Mouse (Mus musculus) embryonic fibroblast, embryonic 13.5 days (primary cell): Measurements from ENCODE around the gene Smad3.

Experiments
- CTCF ChIP-seq: IDR thresholded peaks from 2 replicates; pipeline ENCODE4 v1.5.1; 2011; ENCODE audit warnings: mild to moderate bottlenecking, control low read depth, low read length, moderate library complexity, borderline replicate concordance; ENCODE audit not compliant: insufficient read depth
- POLR2A ChIP-seq: IDR thresholded peaks from 2 replicates; pipeline ENCODE4 v1.6.1; 2011; ENCODE audit warnings: low read depth, mild to moderate bottlenecking, control low read depth, low read length, moderate library complexity

- TF ChIP-seq CTCF (no peak), POLR2A (no peak)
Observed at GRCm38 (mm10) chr9:63726088-63727010, 31.4 kb downstream of the Smad3 start.
